Mouse (Mus musculus) lung, embryonic 16.5 days (tissue): ENCODE results near the gene Psmc1. TPM values are rescaled to one million over a fixed set of nuclear protein-coding genes. Genes with fewer than 3 reads are reported as not detected.
A peak's percentile ranks its signal among the peaks of the same experiment; 100 is the strongest.

Experiments
- ATAC-seq: fragments of 200-750 bp; cut with Nextera tagmentation; 2 replicates; pipeline ENCODE4 v1.8.0; 2017; ENCODE audit warnings: low read depth, mild to moderate bottlenecking, moderate library complexity
- H3K27ac ChIP-seq: fragments of 300-500 bp; sonication (generic); 2 replicates; pipeline ENCODE4 v1.5.1; 2014; ENCODE audit warnings: mild to moderate bottlenecking, control low read depth, low read length
- H3K27me3 ChIP-seq: fragments of 300-500 bp; sonication (generic); 2 replicates; pipeline ENCODE4 v1.6.1; 2014; ENCODE audit warnings: low read depth, low read length, mixed read lengths; ENCODE audit not compliant: control insufficient read depth, insufficient read depth
- H3K36me3 ChIP-seq: fragments of 300-500 bp; sonication (generic); 2 replicates; pipeline ENCODE4 v1.6.1; 2014; ENCODE audit warnings: low read length; ENCODE audit not compliant: control insufficient read depth, insufficient read depth
- H3K4me1 ChIP-seq: fragments of 300-500 bp; sonication (generic); replicated peaks from 2 replicates; pipeline ENCODE4 v1.6.1; 2014; ENCODE audit warnings: low read length, mixed read lengths; ENCODE audit not compliant: control insufficient read depth, insufficient read depth
- H3K4me2 ChIP-seq: fragments of 300-500 bp; sonication (generic); 2 replicates; pipeline ENCODE4 v1.6.1; 2014; ENCODE audit warnings: low read depth, low read length, control low read depth
- H3K4me3 ChIP-seq: fragments of 300-500 bp; sonication (generic); 2 replicates; pipeline ENCODE4 v1.5.1; 2014; ENCODE audit warnings: mild to moderate bottlenecking, low read length, control low read depth
- H3K9ac ChIP-seq: fragments of 300-500 bp; sonication (generic); 2 replicates; pipeline ENCODE4 v1.6.1; 2014; ENCODE audit warnings: low read length, control low read depth
- H3K9me3 ChIP-seq: fragments of 300-500 bp; sonication (generic); 2 replicates; pipeline ENCODE4 v1.6.1; 2016; ENCODE audit warnings: low read length; ENCODE audit not compliant: control insufficient read depth
- WGBS: fragments of 180-500 bp; shearing (Covaris S2); extraction: QIAGEN DNeasy Blood & Tissue Kit; methylation state at CpG from one replicate; pipeline ENCODE4 v1.1.7; 2014; 5-methylcytosine and 5-hydroxymethylcytosine counted together
- polyA plus RNA-seq: library from polyadenylated mRNA; unstranded; fragments of >200 nt; fragmentation: Nextera tagmentation; extraction: Ambion mirVana; gene quantifications from 2 replicates; pipeline ENCODE4 v1.2.1, GENCODE M21; 2015

Gene Psmc1
- polyA plus RNA-seq, 1 experiment from 2014 or later, result 266 TPM

GRCm38 (mm10) chr12:100107436-100107835 lies 2.5 kb upstream of the Psmc1 start:
- no peak overlapping the region for H3K9ac ChIP-seq
- no peak overlapping the region for H3K4me2 ChIP-seq
- ATAC-seq, result no peak
- H3K36me3 ChIP-seq, result peaks cover 4% of the 10 kb centered on the region
- no peaks in the 10 kb centered on the region for H3K9me3 ChIP-seq
- 43% methylated on average over 4 of the region's 4 CpGs for WGBS
- H3K27ac ChIP-seq, result no peak overlapping the region
- H3K27me3 ChIP-seq, result no peaks in the 10 kb centered on the region
- no peak overlapping the region for H3K4me3 ChIP-seq
- H3K4me1 ChIP-seq, result peaks cover 13% of the 10 kb centered on the region

GRCm38 (mm10) chr12:100115982-100116381 lies 6.0 kb downstream of the Psmc1 start:
- no peak for ATAC-seq
- WGBS, result 87% methylated on average over 5 of the region's 5 CpGs
- Histone ChIP-seq H3K4me2 (no peak overlapping the region), H3K36me3 (peaks cover 80% of the 10 kb centered on the region), H3K27me3 (no peaks in the 10 kb centered on the region), H3K27ac (no peak overlapping the region), H3K4me1 (peaks cover 5% of the 10 kb centered on the region), H3K9ac (no peak overlapping the region), H3K9me3 (no peaks in the 10 kb centered on the region), H3K4me3 (no peak overlapping the region)

- 83% methylated on average over 7 of the region's 7 CpGs for WGBS
- no peaks in the 10 kb centered on the region for H3K9me3 ChIP-seq
- no peak overlapping the region for H3K4me2 ChIP-seq
- ATAC-seq, result no peak
- no peak overlapping the region for H3K9ac ChIP-seq
- no peak overlapping the region for H3K4me3 ChIP-seq
- H3K4me1 ChIP-seq, result peaks cover 5% of the 10 kb centered on the region
- no peaks in the 10 kb centered on the region for H3K27me3 ChIP-seq
- no peak overlapping the region for H3K27ac ChIP-seq
- peaks cover 68% of the 10 kb centered on the region for H3K36me3 ChIP-seq
Observed at GRCm38 (mm10) chr12:100122921-100123381, 13.0 kb downstream of the Psmc1 start.

DNA sequence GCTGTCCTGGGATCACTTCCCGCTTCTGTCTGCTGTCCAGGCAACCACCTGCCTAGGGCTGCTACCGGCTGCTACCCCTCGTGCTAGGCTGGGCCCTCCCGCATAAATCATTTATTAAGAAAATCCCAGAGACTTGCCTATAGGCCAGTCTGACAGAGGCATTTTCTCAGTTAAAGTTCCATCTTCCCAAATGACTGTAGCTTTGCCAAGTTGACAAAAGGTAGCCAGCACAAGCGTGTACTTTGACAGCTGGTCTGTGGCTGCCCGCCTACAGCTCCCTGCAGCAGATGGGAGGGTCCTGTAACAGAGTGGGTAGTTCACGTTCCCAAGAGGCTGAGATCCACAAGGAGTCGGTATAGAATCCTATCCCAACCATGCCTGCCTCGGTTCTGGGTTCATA lies 13.5 kb downstream of the Psmc1 start:
- Histone ChIP-seq H3K9ac (no peak overlapping the region), H3K4me3 (no peak overlapping the region), H3K27ac (no peak overlapping the region), H3K4me2 (no peak overlapping the region), H3K9me3 (no peaks in the 10 kb centered on the region), H3K36me3 (peaks cover 63% of the 10 kb centered on the region), H3K4me1 (peaks cover 10% of the 10 kb centered on the region), H3K27me3 (no peaks in the 10 kb centered on the region)
- WGBS, result 78% methylated on average over 9 of the region's 9 CpGs
- no peak for ATAC-seq

GRCm38 (mm10) chr12:100124913-100125798 lies 15.2 kb downstream of the Psmc1 start:
- H3K4me3 ChIP-seq, result no peak overlapping the region
- H3K27me3 ChIP-seq, result no peaks in the 10 kb centered on the region
- H3K27ac ChIP-seq, result no peak overlapping the region
- ATAC-seq, result no peak
- H3K4me2 ChIP-seq, result no peak overlapping the region
- no peak overlapping the region for H3K9ac ChIP-seq
- 73% methylated on average over 16 of the region's 16 CpGs for WGBS
- H3K9me3 ChIP-seq, result no peaks in the 10 kb centered on the region
- H3K36me3 ChIP-seq, result peaks cover 50% of the 10 kb centered on the region
- H3K4me1 ChIP-seq, result peaks cover 16% of the 10 kb centered on the region

DNA sequence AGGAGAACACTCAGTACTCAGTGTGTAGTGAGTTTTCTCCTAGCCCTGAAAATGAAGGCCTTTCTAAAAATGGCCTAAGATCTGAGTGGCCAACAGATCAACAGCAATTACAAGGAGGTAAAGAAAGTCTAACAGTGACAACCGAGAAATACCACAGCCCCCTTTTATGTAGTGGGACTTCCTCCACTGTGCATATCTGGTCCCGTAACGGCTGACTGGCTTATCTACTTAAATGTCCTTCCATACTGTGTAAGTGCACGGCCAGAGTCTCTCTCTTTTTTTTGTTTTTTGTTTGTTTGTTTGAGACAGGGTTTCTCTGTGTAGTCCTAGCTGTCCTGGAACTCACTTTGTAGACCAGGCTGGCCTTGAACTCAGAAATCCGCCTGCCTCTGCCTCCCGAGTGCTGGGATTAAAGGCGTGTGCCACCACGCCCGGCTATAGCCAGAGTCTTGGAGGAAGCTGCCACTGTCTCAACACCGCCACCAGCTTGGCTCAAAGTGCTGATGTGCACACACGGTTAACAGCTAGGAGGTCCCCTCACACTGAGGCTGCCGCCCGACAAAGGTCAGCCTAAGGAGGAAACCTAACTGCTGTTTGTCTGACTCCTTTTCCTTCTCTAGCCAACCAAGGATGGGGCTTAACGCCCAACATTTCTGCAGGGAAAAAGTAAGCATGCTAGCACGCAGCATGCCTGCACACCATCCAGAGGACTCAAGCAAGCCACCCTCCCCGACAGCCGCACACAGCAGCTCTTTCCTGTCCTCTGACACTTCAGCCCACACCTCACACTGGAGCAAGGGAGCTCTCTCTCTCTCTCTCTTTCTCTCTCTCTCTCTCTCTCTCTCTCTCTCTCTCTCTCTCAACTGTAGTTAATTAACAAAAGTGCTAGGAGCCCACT lies 17.3 kb downstream of the Psmc1 start:
- no peak overlapping the region for H3K9ac ChIP-seq
- no peaks in the 10 kb centered on the region for H3K27me3 ChIP-seq
- peaks cover 16% of the 10 kb centered on the region for H3K4me1 ChIP-seq
- peaks cover 43% of the 10 kb centered on the region for H3K36me3 ChIP-seq
- H3K4me2 ChIP-seq, result no peak overlapping the region
- H3K27ac ChIP-seq, result peak overlapping the region; percentile 90
- WGBS, result 58% methylated on average over 17 of the region's 17 CpGs
- no peak overlapping the region for H3K4me3 ChIP-seq
- no peaks in the 10 kb centered on the region for H3K9me3 ChIP-seq
- ATAC-seq, result peak; percentile 91

DNA sequence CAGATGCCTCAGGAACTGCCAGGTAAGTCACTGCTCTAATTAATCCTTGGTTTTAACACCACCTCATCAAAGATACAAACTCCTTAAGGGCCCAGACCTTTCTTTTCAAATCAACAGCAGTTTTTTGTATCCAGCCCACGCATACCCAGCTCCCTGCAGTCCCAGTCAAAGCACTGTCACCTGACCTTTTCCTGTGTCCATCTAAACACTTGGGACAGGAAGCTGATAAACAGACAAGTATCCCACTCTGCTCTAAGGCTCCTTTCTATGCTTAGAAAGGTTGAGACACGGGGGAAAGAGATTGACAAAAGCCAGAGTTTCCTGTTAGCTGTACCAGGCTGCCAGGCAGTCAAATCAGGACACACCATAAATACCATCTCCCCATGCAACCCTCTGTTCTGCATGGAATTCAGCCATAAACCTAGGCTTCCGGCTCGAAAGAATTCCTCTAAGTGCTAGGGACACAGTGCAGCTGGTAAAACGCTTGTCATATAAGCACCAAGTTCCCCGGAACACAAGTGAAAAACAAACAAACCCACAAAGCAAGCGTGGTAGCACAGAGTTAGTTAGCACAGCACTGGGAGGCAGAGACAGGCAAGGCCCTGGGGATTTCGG lies 18.0 kb downstream of the Psmc1 start:
- no peak overlapping the region for H3K9ac ChIP-seq

DNA sequence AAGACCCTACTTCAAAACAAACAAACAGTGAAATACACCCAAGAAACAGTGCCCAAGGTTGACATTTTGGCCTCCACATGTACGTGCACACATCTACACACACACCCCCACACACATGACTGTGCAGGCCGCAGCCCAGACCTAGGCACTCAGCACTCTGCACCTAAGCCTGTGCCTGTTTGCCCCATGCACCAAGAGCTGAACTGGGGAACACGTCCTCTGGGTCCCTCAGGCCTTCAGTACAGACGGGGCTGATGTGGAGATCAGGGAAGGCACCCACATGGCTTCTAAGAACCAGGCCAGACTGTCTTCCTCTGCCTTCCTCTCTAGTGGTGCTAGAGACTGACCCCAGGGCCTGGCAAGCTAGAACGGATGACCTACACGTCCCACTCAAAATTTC lies 18.6 kb downstream of the Psmc1 start:
- H3K9me3 ChIP-seq, result no peaks in the 10 kb centered on the region
- H3K36me3 ChIP-seq, result peaks cover 39% of the 10 kb centered on the region
- H3K4me2 ChIP-seq, result no peak overlapping the region
- peaks cover 16% of the 10 kb centered on the region for H3K4me1 ChIP-seq
- H3K27ac ChIP-seq, result peak overlapping the region; percentile 90
- WGBS, result 47% methylated on average over 6 of the region's 6 CpGs
- 0 out of 2 replicates have a peak overlapping the region, but pooled peaks have one; percentile 2 for H3K9ac ChIP-seq
- ATAC-seq, result peak; percentile 15
- no peaks in the 10 kb centered on the region for H3K27me3 ChIP-seq
- H3K4me3 ChIP-seq, result no peak overlapping the region

More for the DNA sequence above, 18.0 kb downstream of the Psmc1 start:
- H3K4me2 ChIP-seq, result peak overlapping the region; percentile 19; the same call in 1 of the 2 replicates
- peak; percentile 89 for ATAC-seq
- H3K9me3 ChIP-seq, result no peaks in the 10 kb centered on the region
- peaks cover 43% of the 10 kb centered on the region for H3K36me3 ChIP-seq
- WGBS, result 19% methylated on average over 8 of the region's 8 CpGs
- H3K27me3 ChIP-seq, result no peaks in the 10 kb centered on the region
- peaks cover 16% of the 10 kb centered on the region for H3K4me1 ChIP-seq
- H3K4me3 ChIP-seq, result no peak overlapping the region
- peak overlapping the region; percentile 90 for H3K27ac ChIP-seq
